Mouse (Mus musculus): Measurements from ENCODE around the gene Tubb1.

Tubb1 gene

DNA sequence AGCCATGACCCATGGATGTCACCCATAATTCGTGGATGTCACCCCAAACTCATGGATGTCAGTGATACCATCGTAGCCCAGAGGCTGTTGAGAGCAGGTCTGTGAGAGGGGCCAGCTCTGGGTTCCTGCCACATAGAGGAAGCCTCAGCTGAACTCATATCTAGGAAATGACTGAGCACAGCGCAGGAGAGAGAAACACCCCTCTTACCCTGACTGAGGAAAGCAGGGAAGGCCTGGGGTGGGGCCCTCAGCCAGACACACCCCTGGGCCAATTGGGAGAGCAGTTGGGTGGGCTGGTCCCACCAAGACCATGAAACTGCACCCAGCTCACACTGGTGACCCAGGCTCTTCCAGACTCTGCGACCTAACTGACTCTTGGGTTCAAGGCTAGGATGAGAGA lies at the start of gene Tubb1:
Gene Tubb1 (plus strand): TSS at position 343 of the 400 bp plus-strand sequence.
- no peak for DNase-seq (ENCODE audit: low spot score in 2 of 2)

DNA sequence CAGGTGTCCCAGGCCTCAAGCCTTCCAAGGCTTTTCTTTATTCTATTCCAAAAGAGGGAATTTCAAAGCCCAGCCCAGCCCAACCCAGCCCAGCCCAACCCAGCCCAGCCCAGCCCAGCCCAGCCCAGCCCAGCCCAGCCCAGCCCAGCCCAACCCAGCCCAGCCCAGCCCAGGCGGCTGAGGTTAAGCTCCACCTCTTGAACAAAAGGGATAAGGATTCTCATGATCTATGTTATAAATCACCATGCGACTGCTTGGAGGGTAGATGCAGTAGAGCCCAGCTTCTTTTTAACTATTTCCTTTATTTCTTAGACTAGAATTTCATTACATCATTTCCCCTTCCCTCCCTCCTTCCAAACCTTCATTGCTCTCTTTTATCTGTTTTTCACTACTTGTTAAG lies 40.3 kb upstream of the Tubb1 start:
- DNase-seq (ENCODE audit: low spot score in 2 of 2), result no peak

DNA sequence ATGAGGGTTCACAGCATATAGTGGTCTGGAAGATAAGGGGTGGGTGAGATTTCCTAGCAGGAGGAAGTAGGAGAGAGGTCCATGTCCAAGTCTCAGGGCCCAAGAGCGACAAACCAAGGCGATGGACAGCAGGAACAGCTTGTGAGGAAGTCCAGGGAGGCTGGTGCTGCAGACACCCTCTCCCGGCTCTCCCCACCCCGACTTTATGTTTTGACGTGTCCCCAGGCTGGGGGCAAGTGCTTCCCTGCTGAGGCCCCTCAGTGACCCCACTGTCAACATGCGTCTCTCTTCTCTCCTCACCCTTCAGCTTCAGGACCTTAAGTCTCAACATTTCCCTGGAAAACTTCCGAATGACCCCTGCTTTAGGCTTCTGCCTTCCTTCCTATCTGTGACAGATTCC lies 37.4 kb upstream of the Tubb1 start:
- DNase-seq (ENCODE audit: low spot score in 2 of 2), result no peak

DNA sequence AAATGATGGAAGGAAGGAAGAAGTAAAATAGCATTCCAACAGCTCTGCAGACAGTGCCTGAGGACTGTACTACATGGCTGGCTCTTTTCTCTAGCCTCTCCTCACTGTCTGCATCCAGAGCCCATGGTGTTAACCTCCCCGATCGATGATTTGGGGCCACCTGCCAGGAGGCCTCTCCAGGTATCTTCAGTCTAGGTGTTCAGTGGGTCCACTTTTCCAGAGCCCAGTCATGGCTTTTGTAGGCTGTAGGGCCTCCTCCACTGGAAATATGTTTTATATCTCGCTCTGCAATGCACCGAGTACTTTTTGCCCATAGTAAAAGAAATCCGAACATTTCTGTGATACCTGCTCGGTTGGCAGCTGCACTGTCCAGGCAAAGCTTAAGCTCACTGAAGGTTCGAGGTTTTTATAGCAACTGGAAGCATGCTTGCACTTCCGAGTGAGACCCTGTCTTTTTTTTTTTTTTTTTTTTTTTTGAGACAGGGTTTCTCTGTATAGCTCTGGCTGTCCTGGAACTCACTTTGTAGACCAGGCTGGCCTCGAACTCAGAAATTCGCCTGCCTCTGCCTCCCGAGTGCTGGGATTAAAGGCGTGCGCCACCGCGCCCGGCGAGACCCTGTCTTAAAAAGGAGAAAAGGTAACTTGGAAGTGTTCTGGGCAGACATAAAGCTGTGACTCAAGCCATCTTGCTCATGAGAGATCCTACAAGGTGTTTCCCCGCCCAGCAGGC lies 35.3 kb upstream of the Tubb1 start:
- no peak for DNase-seq (ENCODE audit: low spot score in 2 of 2)

DNA sequence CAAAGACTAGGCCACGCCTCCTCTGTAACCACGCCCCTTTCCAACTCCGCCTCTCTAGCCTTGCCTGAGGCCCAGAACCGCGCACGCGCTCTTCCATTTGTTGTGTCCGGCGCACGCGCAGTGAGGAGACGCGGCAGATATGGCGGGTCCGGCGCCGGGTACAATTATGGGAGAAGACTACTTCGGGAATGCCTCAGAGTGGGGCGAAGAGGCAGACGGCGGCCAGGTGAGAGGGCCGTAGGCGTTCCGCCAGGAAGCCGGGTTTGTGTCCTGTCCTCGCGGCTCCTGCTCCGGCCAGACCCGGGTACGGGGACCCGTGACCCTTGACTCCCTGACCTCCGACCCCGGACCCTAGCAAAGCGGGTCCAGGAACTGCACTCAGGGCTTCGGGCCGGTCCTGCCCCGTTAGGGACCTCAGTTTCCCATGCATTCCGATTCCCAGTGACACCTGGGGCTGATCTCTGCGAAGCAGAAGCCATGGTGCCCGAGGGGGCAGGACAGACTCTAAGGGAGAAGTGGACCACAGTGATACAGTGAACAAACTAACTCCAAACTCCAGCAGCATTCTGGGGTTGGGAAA lies 34.7 kb upstream of the Tubb1 start, which contains the start of gene Nelfcd:
Gene Nelfcd (plus strand): TSS at position 74 of the 580 bp plus-strand sequence.
- peak; percentile 89 to 90 for DNase-seq (ENCODE audit: low spot score in 2 of 2)

DNA sequence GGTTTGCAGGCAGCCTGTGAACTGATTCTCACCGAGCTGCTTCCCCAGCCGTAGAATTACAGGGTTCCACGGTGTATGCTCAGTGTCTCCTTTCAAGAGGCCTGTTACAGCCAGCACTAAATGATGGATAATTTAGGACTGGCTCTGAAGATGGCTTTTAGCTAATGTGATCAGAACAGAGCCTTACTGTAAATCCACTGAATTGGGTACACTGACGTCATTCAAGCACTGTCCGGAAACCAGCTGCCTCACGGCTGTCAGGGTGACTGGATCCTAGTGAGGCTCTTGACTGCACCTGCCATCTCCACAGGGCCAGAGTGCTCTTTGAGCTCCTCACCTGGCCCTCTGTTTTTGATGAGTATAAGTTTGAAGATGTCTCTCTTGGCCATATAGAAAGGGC lies 29.4 kb upstream of the Tubb1 start:
- no peak for DNase-seq (ENCODE audit: low spot score in 2 of 2)

DNA sequence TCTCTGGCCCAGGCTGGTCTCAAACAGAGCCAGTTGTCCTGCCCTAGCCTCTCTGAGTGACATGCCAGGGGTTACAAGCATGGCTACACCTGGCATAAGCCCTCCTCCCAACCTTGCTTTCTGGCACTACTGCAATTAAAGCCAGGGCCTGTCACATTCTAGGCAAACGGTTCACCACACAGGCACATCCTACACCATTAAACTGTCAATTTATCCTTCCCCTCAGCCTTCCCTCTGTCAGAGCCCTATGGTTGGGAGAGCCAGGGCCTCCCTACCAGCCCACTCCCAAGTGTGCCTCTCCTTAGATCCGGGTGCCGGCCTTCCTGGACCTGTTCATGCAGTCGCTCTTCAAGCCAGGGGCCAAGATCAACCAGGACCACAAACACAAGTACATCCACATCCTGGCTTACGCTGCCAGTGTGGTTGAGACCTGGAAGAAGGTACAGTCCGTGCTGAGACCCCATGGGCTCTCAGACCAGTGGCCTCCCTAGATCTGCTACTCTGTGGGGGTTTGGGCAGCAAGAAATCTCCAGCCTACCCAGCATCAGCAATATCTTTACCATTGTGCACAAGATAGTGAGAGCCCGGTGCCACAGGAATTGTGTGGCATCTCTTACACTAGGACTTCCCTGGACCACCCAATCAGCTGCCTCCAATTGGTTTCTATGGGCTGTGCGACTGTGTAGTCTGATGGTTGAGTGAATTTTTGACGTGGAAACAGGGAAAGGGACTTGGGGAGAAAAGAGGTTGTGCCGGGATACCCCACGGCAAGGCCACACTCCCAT lies 26.0 kb upstream of the Tubb1 start:
- no peak for DNase-seq (ENCODE audit: low spot score in 2 of 2)

DNA sequence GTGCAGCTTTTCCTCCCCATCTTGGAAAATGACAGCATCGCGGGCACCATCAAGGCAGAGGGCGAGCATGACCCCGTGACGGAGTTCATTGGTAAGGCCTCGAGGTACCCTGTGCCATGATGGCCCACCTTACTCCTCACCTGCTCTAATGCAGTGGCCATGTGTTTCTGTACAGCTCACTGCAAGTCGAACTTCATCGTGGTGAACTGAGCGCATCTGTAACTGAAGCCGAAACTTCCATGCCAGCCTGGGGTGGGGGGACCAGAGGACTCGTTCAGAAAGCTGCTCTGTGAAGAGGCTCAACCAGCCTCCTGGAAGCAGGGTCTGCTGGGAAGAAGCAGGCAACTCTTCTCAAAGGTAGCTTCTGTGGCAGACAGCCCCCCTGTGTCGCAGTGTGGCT lies 23.6 kb upstream of the Tubb1 start:
- no peak for DNase-seq (ENCODE audit: low spot score in 2 of 2)

DNA sequence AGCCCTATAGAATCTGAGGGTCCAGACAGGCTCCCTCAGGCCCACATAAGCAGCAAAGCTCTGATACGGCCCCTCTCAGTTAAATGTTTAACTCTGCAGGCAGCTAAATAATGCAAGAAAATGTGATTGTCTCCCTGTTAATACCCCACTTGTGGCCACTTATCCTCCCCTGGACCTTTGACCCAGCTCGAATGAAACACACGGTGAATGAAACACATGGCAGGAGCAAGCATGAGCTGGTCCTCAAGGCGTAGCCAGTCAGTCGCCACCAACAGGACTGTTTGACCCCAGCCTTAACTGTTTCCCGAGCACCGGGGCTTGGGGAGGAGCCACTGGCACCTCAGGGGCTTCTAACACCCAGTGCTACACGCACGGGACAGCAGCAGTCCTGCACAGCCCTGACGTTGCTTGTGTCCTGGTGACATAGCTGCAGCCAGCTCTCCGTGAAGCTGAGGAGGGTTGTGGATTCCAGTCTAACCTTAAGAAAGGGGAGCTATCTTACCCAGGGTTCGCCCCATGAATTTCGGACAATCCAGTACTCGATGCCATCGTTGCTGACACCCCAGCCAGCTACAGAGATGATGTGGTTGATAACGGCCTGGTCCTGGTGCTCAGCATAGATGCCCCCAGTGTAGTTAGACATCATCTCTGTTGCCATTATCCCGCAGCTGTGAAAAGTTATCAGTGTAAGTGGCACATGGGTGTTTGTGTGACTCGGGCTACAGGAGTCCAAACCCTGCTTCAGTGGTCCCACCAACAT lies 22.2 kb upstream of the Tubb1 start:
- no peak for DNase-seq (ENCODE audit: low spot score in 2 of 2)

DNA sequence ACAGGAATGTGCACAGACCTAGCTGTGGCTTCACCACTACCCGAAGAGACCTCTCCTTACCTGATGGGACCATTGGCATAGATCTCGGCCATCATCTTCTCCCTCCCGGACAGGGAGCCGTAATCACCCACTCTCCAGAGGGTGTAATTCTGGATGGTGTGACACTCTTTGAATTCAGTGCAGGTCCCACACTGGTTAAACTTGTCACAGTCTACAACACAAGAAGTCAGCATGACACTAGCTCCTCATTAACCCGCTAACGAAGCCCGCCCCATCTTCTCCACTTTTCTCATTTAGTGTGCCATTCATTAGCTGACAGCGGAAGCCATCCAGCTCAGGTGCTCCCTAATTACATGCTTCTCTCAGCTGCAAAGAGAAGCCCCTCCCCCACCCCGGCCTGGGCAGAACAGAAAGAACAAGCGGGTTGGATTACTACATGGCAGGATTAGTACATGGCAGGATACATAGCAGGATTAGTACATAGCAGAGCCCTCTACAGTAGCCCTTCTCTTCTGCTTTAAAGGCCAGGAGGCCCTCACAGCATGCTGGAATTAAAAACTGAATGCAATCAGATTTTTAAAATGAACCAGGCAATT lies 21.4 kb upstream of the Tubb1 start:
- no peak for DNase-seq (ENCODE audit: low spot score in 2 of 2)

DNA sequence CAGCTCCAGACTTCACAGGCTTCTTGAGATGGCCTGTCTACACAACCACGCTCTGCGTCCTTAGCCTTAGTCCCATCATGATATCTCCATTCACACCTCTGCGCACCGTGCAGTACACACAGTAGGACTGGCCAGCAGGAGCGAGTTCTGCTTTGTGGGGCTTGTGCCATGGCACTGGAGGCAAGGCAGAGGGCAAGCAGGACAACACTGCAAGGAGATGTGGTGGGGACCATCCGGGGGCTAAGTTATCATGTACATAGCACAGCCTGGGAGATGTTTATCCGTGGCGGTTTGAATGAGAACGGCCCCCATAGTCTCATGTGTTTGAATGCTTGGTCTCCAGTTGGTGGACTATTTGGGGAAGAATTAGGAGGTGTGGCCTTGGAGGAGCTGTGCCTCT lies 15.6 kb upstream of the Tubb1 start:
- DNase-seq (ENCODE audit: low spot score in 2 of 2), result no peak

DNA sequence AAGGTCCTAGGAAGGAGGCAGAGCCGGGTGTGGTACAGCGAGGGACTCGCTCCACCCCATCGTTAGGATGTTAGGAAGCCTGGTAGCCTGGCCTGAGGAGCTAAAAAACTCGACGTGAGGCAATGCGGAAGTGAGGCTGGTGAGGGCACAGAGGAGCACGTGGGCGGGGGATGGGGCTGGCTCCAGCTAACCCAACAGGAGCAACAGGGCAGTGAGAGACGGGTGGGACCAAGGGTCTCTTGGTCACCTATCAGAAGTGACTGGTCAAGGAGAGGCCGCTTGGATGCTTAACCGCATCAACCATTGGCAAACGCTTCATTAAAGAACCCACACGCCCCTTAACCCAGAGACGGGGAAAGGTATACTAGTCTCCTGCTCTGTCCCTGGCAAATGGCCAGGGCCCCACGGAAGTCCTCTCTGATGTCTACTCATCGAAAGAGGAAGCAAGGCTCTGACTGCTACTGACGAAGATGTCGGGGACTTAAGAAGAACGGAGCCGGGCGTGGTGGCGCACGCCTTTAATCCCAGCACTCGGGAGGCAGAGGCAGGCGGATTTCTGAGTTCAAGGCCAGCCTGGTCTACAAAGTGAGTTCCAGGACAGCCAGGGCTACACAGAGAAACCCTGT lies 14.3 kb upstream of the Tubb1 start:
- DNase-seq (ENCODE audit: low spot score in 2 of 2), result no peak

DNA sequence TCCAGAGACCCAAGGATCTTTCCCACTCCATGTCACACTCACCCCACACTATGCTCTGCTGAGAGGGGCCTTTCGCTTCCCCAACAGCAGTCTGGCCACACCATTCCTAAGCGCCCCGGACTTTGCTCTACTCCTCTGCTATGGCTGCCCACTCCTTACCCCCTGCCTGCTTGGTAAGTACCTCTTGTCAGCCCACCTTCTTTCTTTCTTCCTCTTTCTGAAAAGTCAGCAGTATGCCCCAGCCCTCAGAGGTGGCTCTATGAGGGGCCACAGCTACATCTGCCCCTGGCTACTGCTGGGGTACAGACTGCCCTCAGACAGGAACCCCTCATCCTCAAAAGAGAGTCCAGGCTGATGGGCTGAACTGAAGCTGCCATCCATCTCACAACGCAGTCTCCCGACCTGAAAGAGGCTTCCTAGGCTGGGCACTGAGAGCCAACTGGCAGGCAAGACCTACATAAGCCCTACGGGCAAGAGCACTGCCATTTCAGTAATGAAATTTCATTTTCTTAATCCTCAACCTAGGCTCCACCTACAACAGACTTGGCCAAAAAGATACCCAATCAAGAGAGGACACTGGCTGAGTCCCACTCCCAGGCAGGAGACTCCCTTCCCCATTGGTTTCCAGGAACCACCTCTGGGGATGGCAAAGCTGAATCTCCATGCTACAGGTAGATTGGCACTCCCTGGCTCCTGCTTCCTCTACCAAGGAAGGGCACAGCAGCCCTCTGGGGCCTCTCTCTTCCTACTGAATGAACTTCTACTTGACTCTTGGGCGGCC lies 13.4 kb upstream of the Tubb1 start:
- no peak for DNase-seq (ENCODE audit: low spot score in 2 of 2)

DNA sequence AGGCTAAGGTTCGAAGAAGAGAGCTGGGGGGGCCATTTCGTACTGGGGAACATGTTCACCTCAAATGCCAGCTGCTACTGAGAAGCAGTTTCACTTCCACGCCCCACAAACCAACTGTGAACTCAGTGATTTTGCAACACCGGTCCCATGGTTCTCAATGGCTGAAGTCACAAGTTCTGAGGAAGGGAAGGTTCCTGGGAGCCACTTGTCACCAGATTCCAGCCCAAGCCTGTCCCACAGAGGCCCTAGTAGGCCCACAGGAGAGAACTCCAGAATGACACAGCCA lies 12.9 kb upstream of the Tubb1 start:
- DNase-seq (ENCODE audit: low spot score in 2 of 2), result no peak

DNA sequence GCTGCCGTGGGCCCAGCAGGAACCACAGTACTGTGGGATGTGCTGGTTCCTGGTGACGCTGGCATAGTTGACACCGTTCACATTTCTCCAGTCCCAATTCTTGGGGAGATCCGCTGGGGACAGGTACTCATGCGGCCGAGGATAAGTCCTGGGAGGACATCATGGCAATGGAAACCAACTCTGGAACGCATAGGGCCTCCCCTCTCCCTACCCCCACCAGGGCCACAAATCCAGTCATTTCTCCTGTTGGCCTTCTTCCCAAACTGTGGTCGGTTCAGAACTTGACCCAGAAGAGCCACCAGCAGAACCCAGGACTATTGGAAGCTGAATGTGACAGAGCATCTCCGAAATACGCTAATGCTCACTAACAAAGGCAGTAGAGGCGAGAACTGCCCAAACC lies 12.3 kb upstream of the Tubb1 start:
- DNase-seq (ENCODE audit: low spot score in 2 of 2), result no peak

DNA sequence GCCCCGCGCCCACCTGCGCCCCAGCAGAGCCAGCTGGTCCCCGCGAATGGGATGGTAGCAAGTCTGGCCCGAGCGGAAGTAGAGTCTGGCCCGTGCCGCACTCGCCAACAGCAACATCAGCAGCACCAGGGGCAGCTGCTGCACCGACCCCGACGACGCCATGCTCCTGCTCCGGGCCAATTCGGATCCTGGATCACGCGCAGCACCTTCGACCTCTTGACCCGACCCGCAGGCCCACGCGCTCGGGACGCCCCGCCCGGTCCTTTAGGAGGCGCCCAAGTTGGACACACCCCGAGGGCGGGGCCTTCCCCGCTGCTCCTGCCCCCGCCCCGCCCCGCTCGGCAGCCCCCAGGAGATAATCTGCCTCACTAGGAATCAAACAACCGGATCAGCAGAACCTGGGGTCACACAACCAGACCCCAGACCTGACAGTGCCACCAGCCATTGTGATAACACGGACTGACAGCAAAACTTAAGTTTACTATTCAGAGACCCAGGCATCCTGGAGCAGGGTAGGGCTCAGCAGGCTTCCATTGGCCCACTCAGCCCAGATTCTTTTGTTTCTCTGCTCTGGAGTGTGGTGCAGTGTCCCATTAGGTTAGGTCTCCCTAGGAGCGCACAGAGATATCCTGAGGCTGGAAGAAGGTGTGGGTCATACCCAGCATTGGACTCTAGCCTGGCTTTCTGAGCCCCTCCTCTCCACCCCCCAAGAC lies 11.6 kb upstream of the Tubb1 start, which contains the start of gene Ctsz:
Gene Ctsz (minus strand): TSS at position 303 of the 713 bp plus-strand sequence.
- peak; percentile 54 to 66 for DNase-seq (ENCODE audit: low spot score in 2 of 2)

DNA sequence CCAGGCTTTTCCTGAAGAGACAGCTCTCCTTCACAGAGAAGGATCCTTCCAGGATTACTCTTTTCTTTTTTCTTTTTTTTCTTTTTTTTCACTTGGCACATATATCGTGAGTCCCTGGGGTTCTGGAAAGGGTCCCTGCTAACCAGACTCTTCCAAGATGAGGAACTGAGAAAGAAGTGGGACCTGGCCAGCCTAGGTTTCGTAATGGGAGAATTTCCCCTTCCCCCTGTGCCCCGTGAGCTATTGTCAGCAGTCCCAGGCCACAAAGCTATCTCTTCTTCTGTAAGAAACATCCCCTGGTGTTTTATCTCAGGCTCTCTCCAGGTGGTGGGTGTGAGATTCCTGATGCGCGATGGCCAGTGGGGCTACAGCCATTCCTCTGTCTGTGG lies 11.1 kb upstream of the Tubb1 start:
- no peak for DNase-seq (ENCODE audit: low spot score in 2 of 2)

DNA sequence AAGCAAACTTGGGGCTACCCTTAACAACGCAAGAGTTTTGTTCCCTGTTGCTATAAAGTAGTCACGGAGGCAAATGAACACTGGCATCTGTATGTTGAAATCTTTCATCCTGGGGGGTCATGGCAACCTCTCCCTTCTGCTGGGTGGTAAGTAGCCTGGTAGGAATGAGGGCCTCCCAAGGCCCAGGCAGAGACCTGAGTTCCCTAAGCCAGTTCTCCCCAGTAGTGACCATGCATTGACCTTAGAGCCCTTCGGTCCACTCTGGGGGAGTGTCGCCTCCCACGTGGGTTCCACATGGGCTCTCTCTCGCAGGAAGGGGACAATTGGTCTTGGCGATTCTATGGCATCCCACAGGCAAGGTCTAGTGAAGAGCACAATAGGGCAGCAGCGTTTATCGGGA lies 10.5 kb upstream of the Tubb1 start:
- DNase-seq (ENCODE audit: low spot score in 2 of 2), result no peak

DNA sequence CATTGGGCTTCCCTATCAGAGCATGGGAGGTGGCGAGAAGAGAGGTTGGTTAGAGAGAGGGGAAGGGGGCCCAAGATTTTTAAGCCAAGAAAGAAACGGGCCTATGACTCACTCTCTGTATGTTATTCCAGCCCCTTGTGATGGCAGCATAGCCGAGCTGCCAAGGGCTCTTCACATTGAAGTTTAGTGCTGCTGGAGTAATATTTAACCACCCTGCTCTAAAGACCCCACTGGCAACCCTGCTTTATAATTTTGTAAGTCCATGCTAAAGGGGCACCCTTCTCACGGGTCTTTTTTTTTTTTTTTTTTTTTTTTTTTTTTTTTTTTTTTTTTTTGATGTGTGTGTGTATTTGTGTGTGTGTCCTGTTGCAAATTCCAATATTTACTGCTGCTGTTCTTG lies 8.6 kb upstream of the Tubb1 start:
- no peak for DNase-seq (ENCODE audit: low spot score in 2 of 2)

DNA sequence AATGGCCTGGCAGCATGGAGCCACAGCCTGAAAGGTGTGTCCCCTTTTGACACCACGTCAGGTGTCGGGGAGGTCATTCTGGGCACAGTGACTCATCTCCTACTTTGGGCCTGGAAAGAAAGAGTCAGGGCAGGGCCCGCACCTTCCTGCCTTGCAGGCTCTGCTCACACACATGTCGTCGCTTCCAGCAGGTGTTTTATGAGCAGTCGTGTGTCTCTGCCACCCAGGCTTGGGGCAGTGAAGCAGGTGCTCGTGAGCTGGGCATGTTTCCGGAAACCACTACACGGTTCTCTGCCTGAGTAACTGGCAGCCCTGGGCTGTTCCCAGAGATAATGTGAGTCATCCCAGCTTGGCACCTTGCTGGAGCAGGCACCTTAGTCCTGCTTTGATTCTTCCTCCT lies 8.0 kb upstream of the Tubb1 start:
- no peak for DNase-seq (ENCODE audit: low spot score in 2 of 2)
